Mouse (Mus musculus): ENCODE data around the gene Gm3286. TPM values are rescaled to one million over a fixed set of nuclear protein-coding genes. Genes with fewer than 3 reads are reported as not detected.
"Not testable (repeated sequence)": the region's sequence is repeated elsewhere in the genome, so short reads cannot be mapped to it uniquely, and the experiment has no call there.

Gm3286 gene
- not detected in 2 replicates for polyA plus RNA-seq (2016; fragmentation: Nextera tagmentation; extraction: Ambion mirVana)

DNA sequence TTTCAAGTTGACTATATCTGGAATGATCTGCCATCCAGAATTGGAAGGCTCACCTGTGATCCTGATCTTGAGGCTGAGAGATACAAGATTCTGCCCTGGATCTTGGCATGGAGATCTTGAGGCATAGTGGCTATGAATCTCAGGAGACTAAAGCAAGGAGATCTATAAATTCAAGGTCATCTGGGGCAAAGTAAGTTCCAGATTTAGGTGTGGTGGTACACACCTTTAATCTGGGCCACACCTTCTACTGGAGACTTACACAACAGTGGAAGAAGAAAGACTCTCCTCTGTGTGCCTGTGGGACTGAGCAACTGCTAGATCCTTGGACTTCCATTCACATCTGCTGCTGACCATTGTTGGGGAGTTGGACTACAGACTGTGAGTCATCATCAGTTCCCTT, at the start of gene Gm3286:
Gm3286 (plus strand) TSS at position 301 of the 400 bp plus-strand sequence.
- not testable (repeated sequence) for H3K4me3 ChIP-seq; H3K36me3 ChIP-seq; DNase-seq (ENCODE audit: low spot score); H3K4me1 ChIP-seq; H3K27ac ChIP-seq; H3K9me3 ChIP-seq; H3K27me3 ChIP-seq (ENCODE audit: insufficient read depth, poor library complexity, severe bottlenecking)

Other genes with a start within 250 kb of the Gm3286 start
- not detected in 2 replicates for gene Gm10424, start 238.0 kb upstream of the Gm3286 start, polyA plus RNA-seq (2016; fragmentation: Nextera tagmentation; extraction: Ambion mirVana)
- not detected in 2 replicates for gene Gm3259, start 204.8 kb upstream of the Gm3286 start, polyA plus RNA-seq (2016; fragmentation: Nextera tagmentation; extraction: Ambion mirVana)
- gene D5Ertd577e, start 54.0 kb upstream of the Gm3286 start, polyA plus RNA-seq (2016; fragmentation: Nextera tagmentation; extraction: Ambion mirVana) = not detected in 2 replicates
- gene Gm7971, start 84.1 kb downstream of the Gm3286 start, polyA plus RNA-seq (2016; fragmentation: Nextera tagmentation; extraction: Ambion mirVana) = not detected in 2 replicates
- not detected in 2 replicates for gene Gm7978, start 225.4 kb downstream of the Gm3286 start, polyA plus RNA-seq (2016; fragmentation: Nextera tagmentation; extraction: Ambion mirVana)
- not detected in 2 replicates for gene Gm7982, start 231.3 kb downstream of the Gm3286 start, polyA plus RNA-seq (2016; fragmentation: Nextera tagmentation; extraction: Ambion mirVana)

Measured in heart, embryonic 10.5 days (tissue).